Mouse (Mus musculus): Measurements from ENCODE around the gene Kank2.

Gene Kank2

GRCm38 (mm10) chr9:21748491-21748890, 50.1 kb downstream of the Kank2 start:
- DNase-seq: no peak

DNA sequence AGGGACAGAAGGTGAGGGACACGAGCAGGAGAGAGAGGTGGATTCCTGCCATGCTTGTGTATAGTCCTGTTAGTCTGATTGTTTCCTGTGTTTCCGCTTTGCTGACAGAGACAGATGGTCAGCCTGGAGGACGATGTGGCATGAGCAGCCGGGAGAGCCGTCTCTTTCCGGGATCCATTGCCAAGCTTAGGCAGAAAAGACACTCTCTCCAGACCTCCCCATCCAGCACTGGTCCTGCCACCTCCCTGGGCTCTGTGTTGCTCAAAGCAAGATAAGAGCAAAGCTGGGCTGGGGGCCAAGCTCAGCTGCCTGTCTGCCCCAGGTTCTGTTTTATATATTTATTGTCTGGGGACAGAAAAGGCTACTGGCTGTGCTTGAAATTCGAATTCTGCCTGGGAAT, 50.5 kb downstream of the Kank2 start:
- DNase-seq: no peak

DNA sequence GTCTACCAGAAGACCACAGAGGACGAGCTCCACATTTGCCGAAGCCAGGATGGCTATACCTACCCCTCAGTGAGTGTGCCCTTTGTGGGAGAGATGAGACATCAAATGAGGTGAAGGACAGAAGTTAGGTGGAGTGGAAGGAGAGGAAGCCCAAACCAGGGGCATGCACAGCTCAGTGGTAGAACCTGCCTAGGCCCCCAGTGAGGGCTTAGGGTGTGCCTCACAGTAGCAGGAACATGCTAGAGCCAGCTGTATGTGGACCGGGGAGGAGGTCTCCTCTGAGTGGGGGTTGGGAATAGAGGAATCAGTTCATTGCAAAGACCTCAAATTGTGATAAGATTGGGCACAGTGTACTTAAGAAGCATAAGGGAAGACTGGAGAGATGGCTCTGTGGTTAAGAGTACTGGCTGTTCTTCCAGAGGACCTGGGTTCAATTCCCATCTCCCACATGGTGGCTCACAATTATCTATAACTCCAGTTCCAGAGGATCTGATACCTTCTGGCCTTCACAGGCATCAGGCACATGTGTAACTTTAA, 51.2 kb downstream of the Kank2 start:
- DNase-seq: no peak

DNA sequence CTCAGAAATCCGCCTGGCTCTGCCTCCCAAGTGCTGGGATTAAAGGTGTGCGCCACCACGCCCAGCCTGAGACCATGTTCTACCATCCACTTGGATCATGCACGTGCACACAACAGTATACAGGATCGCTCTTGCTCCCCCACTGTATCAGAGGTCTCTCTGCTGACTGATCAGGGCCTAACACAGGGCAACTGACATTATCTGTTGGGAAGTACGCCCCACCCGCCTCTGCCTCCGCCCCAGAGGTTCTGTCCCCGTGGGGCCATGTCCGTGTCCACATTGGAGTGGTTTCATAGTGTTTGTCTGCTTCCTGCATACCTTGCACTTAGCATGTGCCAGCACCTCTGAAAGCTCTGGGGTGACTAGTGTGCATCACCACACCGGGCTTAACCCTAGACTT, 57.0 kb downstream of the Kank2 start:
- no peak for DNase-seq

DNA sequence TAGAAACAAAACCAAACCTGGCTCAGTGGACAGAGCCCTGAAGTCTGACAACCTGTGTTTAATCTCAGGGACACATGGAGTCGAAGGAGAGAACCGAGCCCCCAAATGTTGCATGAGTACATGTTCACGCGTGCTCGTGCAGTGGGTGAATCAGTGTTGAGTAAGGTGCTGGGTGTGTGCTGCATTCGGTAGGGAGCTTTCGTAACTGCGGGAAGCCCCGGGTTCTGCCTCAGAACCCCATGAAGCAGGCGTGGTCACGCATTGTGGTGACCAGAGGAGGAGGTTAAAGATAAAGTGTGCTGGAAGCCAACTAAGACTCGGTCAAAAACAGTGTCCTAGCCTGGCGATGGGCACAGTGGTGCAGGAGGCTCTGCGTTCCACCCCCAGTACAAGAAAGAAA, 58.1 kb downstream of the Kank2 start:
- DNase-seq: no peak

GRCm38 (mm10) chr9:21738776-21739175, 59.8 kb downstream of the Kank2 start:
- no peak for DNase-seq

DNA sequence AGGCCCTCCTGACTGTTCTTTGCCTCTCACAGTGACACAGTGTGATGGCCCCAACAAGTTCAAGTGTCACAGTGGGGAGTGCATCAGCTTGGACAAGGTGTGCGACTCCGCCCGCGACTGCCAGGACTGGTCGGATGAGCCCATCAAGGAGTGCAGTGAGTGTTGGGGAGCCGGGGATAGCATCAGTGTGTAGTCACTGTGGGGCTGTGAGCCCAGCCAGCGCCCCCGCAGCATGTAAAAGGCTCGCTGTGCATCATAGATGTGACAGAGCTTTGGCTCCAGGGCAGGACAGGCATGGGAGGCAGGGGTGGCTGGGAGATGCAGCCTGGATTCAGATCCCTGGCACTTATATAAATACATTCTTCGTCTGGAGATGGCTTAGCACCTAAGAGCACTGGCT, 61.4 kb downstream of the Kank2 start:
- DNase-seq: no peak

DNA sequence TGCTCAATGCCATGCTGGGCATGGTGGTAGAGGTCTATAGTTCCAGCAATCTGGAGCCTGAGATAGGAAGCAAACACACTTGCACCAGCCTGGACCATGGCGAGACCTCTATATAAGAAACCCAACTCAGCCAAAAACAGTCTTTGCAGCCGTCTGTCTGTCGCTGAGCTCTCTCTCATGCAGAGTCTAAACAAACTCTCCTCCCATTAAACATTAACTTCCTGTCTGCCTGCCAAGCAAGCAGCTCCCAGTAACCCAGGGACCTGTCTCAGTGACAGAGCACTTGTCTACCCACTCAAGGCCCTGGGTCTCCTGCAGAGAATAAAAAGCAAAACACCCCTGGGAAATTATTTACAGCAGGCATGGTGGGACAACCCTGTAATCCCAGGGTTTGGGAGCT, 62.0 kb downstream of the Kank2 start:
- no peak for DNase-seq

- no peak for DNase-seq
Observed at GRCm38 (mm10) chr9:21735126-21735525, 63.4 kb downstream of the Kank2 start.

DNA sequence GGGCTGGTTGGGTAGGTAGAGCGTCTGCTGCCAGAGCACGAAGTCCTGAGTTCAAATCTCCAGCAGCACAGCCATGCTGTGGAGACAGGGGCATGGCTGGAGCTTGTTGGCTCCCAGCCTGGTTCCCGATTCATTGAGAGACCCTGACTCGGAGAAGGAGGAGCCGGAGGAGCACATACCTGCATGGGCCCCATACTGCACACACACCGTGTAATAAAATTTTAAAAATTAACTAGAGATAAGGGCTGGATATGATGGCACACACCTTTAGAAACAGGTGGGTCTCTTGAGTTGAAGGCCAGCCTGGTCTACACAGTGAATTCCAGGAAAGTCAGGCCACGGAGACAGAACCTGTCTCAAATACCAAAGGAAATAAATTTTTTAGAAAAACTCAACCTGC, 64.6 kb downstream of the Kank2 start:
- no peak for DNase-seq

DNA sequence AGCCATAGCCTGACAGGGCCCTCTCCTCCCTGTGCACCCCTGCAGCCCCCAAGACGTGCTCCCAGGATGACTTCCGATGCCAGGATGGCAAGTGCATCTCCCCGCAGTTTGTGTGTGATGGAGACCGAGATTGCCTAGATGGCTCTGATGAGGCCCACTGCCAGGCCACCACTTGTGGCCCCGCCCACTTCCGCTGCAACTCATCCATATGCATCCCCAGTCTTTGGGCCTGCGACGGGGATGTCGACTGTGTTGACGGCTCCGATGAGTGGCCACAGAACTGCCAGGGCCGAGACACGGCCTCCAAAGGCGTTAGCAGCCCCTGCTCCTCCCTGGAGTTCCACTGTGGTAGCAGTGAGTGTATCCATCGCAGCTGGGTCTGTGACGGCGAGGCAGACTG, 65.1 kb downstream of the Kank2 start:
- DNase-seq: no peak

DNA sequence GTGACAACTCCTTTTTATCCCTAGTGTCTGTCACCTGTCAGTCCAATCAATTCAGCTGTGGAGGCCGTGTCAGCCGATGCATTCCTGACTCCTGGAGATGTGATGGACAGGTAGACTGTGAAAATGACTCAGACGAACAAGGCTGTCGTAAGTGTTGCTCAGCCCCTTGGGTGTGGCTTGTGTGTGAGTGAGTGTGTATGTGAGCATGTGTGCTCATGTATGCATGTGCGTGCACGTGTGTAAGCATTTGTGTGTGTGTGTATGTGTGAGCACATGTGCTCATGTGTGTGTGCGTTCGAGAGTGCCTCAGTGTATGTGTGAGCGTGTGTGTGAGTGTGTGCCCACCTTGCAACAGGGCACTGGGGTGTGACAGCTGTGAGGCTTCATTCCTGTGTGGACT, 66.3 kb downstream of the Kank2 start:
- DNase-seq: no peak

- no peak for DNase-seq
Observed at GRCm38 (mm10) chr9:21729264-21729663, 69.3 kb downstream of the Kank2 start.

GRCm38 (mm10) chr9:21728261-21728832, 70.2 kb downstream of the Kank2 start:
- DNase-seq: no peak

- DNase-seq: no peak
Observed at GRCm38 (mm10) chr9:21726218-21726975, 72.1 kb downstream of the Kank2 start.

GRCm38 (mm10) chr9:21725224-21726121, 73.1 kb downstream of the Kank2 start:
- DNase-seq: no peak

GRCm38 (mm10) chr9:21724147-21724536, 74.4 kb downstream of the Kank2 start:
- peak; percentile 99 for DNase-seq

- DNase-seq: peak; percentile 96
Observed at GRCm38 (mm10) chr9:21723377-21724146, 75.0 kb downstream of the Kank2 start, which contains the start of gene Ldlr. TSS of gene Ldlr (plus strand) at chr9:21723483.

DNA sequence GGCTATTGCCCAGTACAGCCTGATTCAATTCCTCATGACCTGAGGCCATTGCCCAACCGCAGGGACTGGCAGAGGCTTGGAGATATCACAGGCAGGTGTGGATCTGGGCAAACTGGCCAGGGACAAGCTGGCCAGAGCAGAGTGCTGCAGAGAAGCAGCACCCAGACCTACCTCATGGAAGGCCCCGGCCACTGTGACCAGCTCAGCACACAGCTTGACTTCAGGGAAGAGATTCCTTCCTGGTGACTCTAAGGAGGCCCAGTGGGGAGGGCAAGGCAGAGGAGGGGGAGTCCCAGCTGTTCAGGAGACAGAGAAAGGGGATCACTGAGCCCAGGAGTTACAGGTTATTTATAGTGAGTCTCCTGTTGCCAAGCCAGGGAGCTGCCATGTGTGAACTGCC, 77.5 kb downstream of the Kank2 start:
- no peak for DNase-seq

DNA sequence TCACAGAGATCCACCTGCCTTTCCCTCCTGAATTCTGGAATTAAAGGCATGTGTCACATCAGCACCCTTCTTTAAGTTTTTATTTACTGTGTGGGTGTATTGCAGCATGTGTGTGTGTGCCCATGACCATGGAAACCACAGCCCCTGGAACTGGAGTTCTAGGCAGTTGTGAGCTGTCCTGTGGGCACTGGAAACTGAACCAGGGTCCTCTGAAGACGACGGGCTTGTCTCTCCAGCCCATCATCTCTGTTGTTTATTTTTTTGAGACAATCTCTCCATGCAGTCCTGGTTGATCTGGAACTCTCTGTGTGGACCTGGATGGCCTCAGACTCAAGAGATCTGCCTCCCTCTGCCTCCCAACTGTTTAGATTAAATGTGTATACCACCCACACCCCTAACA, 81.5 kb downstream of the Kank2 start:
- DNase-seq: no peak

Measured in embryo, embryonic 11 days (tissue).